Mouse (Mus musculus): Measurements from ENCODE around the gene Actr3b. TPM values are rescaled to one million over a fixed set of nuclear protein-coding genes. Genes with fewer than 3 reads are reported as not detected.
"Not testable (repeated sequence)": the region's sequence is repeated elsewhere in the genome, so short reads cannot be mapped to it uniquely, and the experiment has no call there.

Actr3b gene
- polyA plus RNA-seq, 1 experiment = 0.40 TPM

GRCm38 (mm10) chr5:25734318-25734717 lies 25.5 kb upstream of the Actr3b start:
- Histone ChIP-seq H3ac (ENCODE audit: control insufficient read depth, insufficient read length) (no peak overlapping the region), H3K36me3 (ENCODE audit: control insufficient read depth, insufficient read depth) (no peaks in the 10 kb centered on the region), H3K4me2 (ENCODE audit: low read depth) (no peak overlapping the region), H3K4me3 (no peak overlapping the region), H3K27me3 (ENCODE audit: control insufficient read depth, insufficient read depth, insufficient read length) (peaks cover 8% of the 10 kb centered on the region), H3K79me2 (ENCODE audit: control insufficient read depth, insufficient read depth) (no peaks in the 10 kb centered on the region)
- no peak for TF ChIP-seq E2F4 (IDR thresholded peaks at IDR 0.05; ENCODE audit: insufficient read depth)
- no peak for TF ChIP-seq TCF3 (IDR thresholded peaks at IDR 0.05; ENCODE audit: insufficient read length, low read depth)
- no peak for TF ChIP-seq TCF12 (IDR thresholded peaks at IDR 0.05; ENCODE audit: insufficient read depth, poor library complexity, severe bottlenecking)
- TF ChIP-seq CEBPB (IDR thresholded peaks at IDR 0.05; ENCODE audit: insufficient read depth, poor library complexity, severe bottlenecking) = no peak
- TF ChIP-seq MYOG (IDR thresholded peaks at IDR 0.05; ENCODE audit: control insufficient read depth in 1 of 3, insufficient read depth in 1 of 3, insufficient read length in 2 of 3, low read depth in 2 of 3) = no peak
- no peak for TF ChIP-seq REST (IDR thresholded peaks at IDR 0.05; ENCODE audit: insufficient read depth, insufficient read length)
- no peak for TF ChIP-seq POLR2A (IDR thresholded peaks at IDR 0.05; ENCODE audit: insufficient read length, low read depth)
- TF ChIP-seq USF1 (IDR thresholded peaks at IDR 0.05; ENCODE audit: low read depth) = no peak
- no peak for TF ChIP-seq POLR2AphosphoS2 (IDR thresholded peaks at IDR 0.05; ENCODE audit: insufficient read length, low read depth)
- no peak for TF ChIP-seq SRF (IDR thresholded peaks at IDR 0.05; ENCODE audit: control insufficient read depth, insufficient read length, low read depth)
- TF ChIP-seq MYOD1 (IDR thresholded peaks at IDR 0.05; ENCODE audit: control insufficient read depth in 1 of 3, insufficient read length in 2 of 3, low read depth in 2 of 3) = no peak
- TF ChIP-seq MAX (IDR thresholded peaks at IDR 0.05; ENCODE audit: low read depth) = no peak

- Histone ChIP-seq H3K4me2 (ENCODE audit: low read depth) (no peak overlapping the region), H3K79me2 (ENCODE audit: control insufficient read depth, insufficient read depth) (no peaks in the 10 kb centered on the region), H3K27me3 (ENCODE audit: control insufficient read depth, insufficient read depth, insufficient read length) (peaks cover 8% of the 10 kb centered on the region), H3K4me3 (no peak overlapping the region), H3K36me3 (ENCODE audit: control insufficient read depth, insufficient read depth) (no peaks in the 10 kb centered on the region), H3ac (ENCODE audit: control insufficient read depth, insufficient read length) (no peak overlapping the region)
- no peak for TF ChIP-seq TCF3 (IDR thresholded peaks at IDR 0.05; ENCODE audit: insufficient read length, low read depth)
- no peak for TF ChIP-seq MYOG (IDR thresholded peaks at IDR 0.05; ENCODE audit: control insufficient read depth in 1 of 3, insufficient read depth in 1 of 3, insufficient read length in 2 of 3, low read depth in 2 of 3)
- TF ChIP-seq POLR2AphosphoS2 (IDR thresholded peaks at IDR 0.05; ENCODE audit: insufficient read length, low read depth) = no peak
- no peak for TF ChIP-seq TCF12 (IDR thresholded peaks at IDR 0.05; ENCODE audit: insufficient read depth, poor library complexity, severe bottlenecking)
- no peak for TF ChIP-seq REST (IDR thresholded peaks at IDR 0.05; ENCODE audit: insufficient read depth, insufficient read length)
- TF ChIP-seq E2F4 (IDR thresholded peaks at IDR 0.05; ENCODE audit: insufficient read depth) = no peak
- TF ChIP-seq MAX (IDR thresholded peaks at IDR 0.05; ENCODE audit: low read depth) = no peak
- no peak for TF ChIP-seq MYOD1 (IDR thresholded peaks at IDR 0.05; ENCODE audit: control insufficient read depth in 1 of 3, insufficient read length in 2 of 3, low read depth in 2 of 3)
- no peak for TF ChIP-seq CEBPB (IDR thresholded peaks at IDR 0.05; ENCODE audit: insufficient read depth, poor library complexity, severe bottlenecking)
These were observed 23.9 kb upstream of the Actr3b start for GRCm38 (mm10) chr5:25735861-25736260.

- H3K36me3 ChIP-seq (ENCODE audit: control insufficient read depth, insufficient read depth) = no peaks in the 10 kb centered on the region
These were observed 21.3 kb upstream of the Actr3b start for GRCm38 (mm10) chr5:25738448-25738847.

GRCm38 (mm10) chr5:25738902-25739301 lies 20.9 kb upstream of the Actr3b start:
- H3ac ChIP-seq (ENCODE audit: control insufficient read depth, insufficient read length); H3K4me2 ChIP-seq (ENCODE audit: low read depth); H3K27me3 ChIP-seq (ENCODE audit: control insufficient read depth, insufficient read depth, insufficient read length); H3K36me3 ChIP-seq (ENCODE audit: control insufficient read depth, insufficient read depth); H3K4me3 ChIP-seq; H3K79me2 ChIP-seq (ENCODE audit: control insufficient read depth, insufficient read depth): not testable (repeated sequence)

More at GRCm38 (mm10) chr5:25738448-25738847, 21.3 kb upstream of the Actr3b start:
- H3ac ChIP-seq (ENCODE audit: control insufficient read depth, insufficient read length) = no peak overlapping the region
- no peak overlapping the region for H3K4me2 ChIP-seq (ENCODE audit: low read depth)
- TF ChIP-seq USF1 (IDR thresholded peaks at IDR 0.05; ENCODE audit: low read depth) (no peak), E2F4 (IDR thresholded peaks at IDR 0.05; ENCODE audit: insufficient read depth) (no peak), MAX (IDR thresholded peaks at IDR 0.05; ENCODE audit: low read depth) (no peak), CEBPB (IDR thresholded peaks at IDR 0.05; ENCODE audit: insufficient read depth, poor library complexity, severe bottlenecking) (no peak), REST (IDR thresholded peaks at IDR 0.05; ENCODE audit: insufficient read depth, insufficient read length) (no peak), MYOG (IDR thresholded peaks at IDR 0.05; ENCODE audit: control insufficient read depth in 1 of 3, insufficient read depth in 1 of 3, insufficient read length in 2 of 3, low read depth in 2 of 3) (no peak), POLR2A (IDR thresholded peaks at IDR 0.05; ENCODE audit: insufficient read length, low read depth) (no peak), MYOD1 (IDR thresholded peaks at IDR 0.05; ENCODE audit: control insufficient read depth in 1 of 3, insufficient read length in 2 of 3, low read depth in 2 of 3) (no peak), TCF12 (IDR thresholded peaks at IDR 0.05; ENCODE audit: insufficient read depth, poor library complexity, severe bottlenecking) (no peak), SRF (IDR thresholded peaks at IDR 0.05; ENCODE audit: control insufficient read depth, insufficient read length, low read depth) (no peak), POLR2AphosphoS2 (IDR thresholded peaks at IDR 0.05; ENCODE audit: insufficient read length, low read depth) (no peak)
- no peak overlapping the region for H3K4me3 ChIP-seq
- H3K27me3 ChIP-seq (ENCODE audit: control insufficient read depth, insufficient read depth, insufficient read length) = no peaks in the 10 kb centered on the region
- H3K79me2 ChIP-seq (ENCODE audit: control insufficient read depth, insufficient read depth) = no peaks in the 10 kb centered on the region

GRCm38 (mm10) chr5:25747904-25748303 lies 11.9 kb upstream of the Actr3b start:
- Histone ChIP-seq H3K27me3 (ENCODE audit: control insufficient read depth, insufficient read depth, insufficient read length) (no peaks in the 10 kb centered on the region), H3K79me2 (ENCODE audit: control insufficient read depth, insufficient read depth) (no peaks in the 10 kb centered on the region), H3K36me3 (ENCODE audit: control insufficient read depth, insufficient read depth) (no peaks in the 10 kb centered on the region), H3K4me3 (no peak overlapping the region), H3ac (ENCODE audit: control insufficient read depth, insufficient read length) (no peak overlapping the region), H3K4me2 (ENCODE audit: low read depth) (no peak overlapping the region)
- TF ChIP-seq CEBPB (IDR thresholded peaks at IDR 0.05; ENCODE audit: insufficient read depth, poor library complexity, severe bottlenecking) (no peak), MYOD1 (IDR thresholded peaks at IDR 0.05; ENCODE audit: control insufficient read depth in 1 of 3, insufficient read length in 2 of 3, low read depth in 2 of 3) (no peak), TCF3 (IDR thresholded peaks at IDR 0.05; ENCODE audit: insufficient read length, low read depth) (no peak)

Measured in myocyte (in vitro differentiated cells).